Mouse (Mus musculus) hematopoietic multipotent progenitor cell, adult 10-12 weeks (in vitro differentiated cells): ENCODE data around the gene Ankrd13b. TPM values are rescaled to one million over a fixed set of nuclear protein-coding genes. Genes with fewer than 3 reads are reported as not detected.

Experiments
- polyA plus RNA-seq: library from polyadenylated mRNA; stranded (reverse); fragments of >175 nt; gene quantifications from 2 replicates; pipeline ENCODE4 v1.2.3, GENCODE M21; 2012; ENCODE audit warnings: low replicate concordance

Ankrd13b gene
- 10.2 and 11.4 TPM in 2 replicates for polyA plus RNA-seq

DNA sequence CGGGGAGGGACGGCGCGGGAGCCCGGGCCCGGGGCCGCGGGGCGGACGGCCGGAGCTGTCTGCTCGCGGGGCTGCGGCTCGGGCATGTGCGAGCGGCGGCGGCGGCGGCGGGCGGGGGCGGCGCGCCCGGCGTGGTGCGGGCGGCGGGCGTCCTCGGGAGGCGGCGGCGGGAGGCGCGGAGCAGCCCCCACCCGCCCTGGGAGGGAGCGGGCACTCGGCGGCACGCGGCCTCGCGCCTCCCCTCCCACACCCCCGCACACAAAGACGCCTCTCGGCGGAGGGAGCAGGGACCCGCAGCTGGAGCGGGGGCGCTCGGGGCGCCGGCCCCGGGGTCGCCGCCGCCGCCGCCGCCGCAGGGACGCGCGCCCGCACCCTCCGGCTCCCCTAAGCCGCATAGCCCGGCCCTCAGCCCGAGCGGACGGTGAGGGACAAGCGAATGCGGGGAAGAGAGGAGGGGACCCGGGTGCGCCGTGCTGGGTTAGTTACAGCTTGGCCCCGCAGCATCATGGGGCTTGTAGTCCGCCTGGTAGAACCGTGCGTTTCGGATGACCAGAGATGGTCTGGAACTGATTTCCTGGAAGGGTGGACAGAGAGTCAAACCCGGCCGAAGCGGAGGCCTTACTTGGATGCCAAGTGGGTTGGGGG lies at the start of gene Ankrd13b:
Ankrd13b (minus strand) TSS at position 88 of the 645 bp plus-strand sequence.

DNA sequence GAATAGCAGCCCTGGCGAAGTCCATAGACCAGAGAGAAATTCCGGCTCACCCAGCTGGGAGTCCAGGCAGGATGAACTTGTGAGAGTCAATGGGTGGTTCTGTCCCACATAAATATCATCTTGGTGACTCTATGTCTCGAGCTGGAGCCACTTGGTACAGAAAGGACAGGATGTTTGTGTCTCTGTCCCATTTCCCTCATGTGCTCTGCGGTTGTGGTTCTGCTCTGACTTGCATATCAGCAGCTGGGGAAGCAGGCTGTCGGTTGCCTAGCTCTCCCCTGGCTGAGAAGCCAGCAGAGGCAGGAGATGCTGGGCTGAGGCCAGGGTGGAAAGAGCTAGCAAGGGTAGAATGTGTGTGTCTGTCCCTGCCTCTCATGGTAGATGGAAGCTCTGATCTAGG lies 29.6 kb upstream of the Ankrd13b start, which contains the start of gene Gm10392:
Gm10392 (minus strand) TSS at position 156 of the 400 bp plus-strand sequence.

DNA sequence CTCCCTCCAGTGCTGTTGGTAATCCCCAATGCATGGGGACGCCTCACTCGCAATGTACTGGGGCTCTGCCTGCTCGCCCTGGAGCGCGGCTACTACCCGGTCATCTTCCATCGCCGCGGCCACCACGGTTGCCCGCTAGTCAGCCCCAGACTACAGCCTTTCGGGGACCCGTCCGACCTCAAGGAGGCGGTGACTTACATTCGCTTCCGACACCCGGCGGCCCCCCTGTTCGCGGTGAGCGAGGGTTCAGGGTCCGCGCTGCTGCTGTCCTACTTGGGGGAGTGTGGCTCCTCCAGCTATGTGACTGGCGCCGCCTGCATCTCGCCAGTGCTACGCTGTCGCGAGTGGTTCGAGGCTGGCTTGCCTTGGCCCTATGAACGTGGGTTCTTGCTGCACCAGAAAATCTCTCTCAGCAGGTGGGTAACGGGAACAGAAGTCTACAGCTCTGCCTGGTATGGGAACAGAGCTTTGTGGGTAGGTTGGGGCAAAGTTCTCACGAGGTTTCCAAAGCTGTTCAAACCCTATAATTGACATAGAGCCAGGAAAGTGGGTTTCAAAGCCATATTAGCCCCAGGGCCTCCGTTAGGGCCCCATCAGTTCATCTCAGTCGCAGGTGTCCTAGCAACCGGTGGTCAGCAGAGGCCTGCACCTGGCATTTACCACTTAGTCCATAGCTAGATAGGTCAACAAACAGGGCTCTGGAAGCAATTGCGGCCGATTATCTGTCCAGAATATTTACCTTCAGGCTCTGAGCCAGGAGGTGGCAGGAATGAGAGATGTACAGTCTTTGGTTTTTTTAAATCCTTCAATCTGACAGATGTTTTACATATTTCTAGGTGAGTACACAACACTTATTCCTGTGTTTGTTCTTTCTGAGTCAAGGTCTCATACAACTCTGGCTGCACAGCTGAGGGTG lies 26.4 kb upstream of the Ankrd13b start, which contains the start of gene Trp53i13:
Trp53i13 (minus strand) TSS at position 344 of the 916 bp plus-strand sequence.

DNA sequence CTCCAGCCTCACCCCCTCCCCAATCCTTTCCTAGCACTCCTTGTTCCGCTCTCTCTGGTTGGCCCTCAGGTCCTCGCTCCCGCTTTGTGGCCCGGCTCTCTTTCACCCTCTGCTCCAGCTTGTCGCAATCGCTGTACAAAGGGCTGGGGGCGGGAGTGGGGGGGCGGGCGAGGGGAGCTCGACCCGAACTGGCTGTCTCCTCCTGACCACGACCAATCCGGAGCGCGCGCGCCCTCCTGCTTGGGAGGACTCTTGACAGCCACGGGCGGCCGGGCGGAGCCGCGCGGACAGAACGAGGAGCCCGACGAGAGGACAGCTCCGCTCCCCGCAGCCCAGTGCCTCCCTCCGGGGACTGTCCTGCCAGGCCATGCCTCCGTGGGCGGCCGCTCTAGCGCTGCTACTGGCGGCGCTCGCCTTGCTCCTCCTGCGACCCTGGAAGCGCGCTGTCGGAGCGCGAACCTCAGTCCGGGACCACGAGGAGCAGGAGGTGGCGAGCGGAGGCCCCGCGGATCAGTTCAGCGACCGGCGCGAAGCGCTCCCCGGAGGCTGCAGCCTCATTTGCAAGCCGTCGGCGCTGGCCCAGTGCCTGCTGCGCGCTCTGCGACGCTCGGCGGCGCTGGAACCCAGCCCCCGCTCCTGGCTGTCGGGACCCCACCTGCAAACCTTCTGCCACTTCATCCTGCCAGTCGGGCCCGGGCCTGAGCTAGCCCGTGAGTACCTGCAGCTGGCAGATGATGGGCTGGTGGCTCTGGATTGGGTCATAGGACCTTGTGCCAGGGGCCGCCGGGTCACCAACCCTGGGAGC lies 25.6 kb upstream of the Ankrd13b start, which contains the start of gene Abhd15:
Abhd15 (plus strand) TSS at position 290 of the 805 bp plus-strand sequence.

DNA sequence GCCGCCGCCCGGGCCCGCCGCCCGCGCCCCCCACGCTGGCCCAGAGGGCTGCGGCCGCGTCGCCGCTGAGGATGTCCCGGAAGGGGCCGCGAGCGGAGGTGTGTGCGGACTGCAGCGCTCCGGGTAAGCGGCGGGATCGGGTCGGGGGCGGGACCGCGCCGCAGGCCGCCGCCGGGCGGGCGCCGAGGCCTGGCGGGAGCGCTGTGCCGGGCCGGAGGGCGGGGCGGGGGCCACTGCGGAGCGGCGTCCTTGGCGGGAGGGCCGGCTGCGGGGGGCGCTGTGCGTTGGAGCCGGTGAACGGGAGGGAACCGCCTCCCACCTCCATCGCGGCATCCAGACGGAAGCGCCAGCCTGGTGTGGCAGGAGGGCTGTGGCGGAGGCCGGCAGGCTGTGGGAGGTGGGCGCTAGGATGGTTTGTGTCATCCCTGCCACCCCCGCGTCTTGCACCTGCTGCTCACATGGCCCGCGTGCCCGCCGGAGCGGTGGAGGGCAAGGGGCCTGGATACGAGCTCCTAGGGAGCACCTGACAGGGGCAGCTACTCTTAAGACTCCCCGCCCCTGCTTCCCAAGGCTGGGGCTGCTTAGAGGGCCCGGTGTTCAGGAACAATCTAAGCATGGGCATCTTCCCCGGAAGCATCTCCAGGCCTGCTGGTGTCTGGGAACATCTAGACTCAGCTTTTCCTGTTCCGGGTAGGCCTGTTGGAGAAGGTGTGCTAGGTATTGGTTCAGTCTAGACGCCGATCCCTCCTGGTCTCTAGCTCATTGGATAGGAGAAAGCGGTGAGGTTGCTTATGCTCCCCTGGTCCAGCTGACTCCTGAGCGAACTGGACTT lies 4.2 kb upstream of the Ankrd13b start, which contains the start of gene Git1:
Git1 (plus strand) TSS at position 51 of the 832 bp plus-strand sequence.

DNA sequence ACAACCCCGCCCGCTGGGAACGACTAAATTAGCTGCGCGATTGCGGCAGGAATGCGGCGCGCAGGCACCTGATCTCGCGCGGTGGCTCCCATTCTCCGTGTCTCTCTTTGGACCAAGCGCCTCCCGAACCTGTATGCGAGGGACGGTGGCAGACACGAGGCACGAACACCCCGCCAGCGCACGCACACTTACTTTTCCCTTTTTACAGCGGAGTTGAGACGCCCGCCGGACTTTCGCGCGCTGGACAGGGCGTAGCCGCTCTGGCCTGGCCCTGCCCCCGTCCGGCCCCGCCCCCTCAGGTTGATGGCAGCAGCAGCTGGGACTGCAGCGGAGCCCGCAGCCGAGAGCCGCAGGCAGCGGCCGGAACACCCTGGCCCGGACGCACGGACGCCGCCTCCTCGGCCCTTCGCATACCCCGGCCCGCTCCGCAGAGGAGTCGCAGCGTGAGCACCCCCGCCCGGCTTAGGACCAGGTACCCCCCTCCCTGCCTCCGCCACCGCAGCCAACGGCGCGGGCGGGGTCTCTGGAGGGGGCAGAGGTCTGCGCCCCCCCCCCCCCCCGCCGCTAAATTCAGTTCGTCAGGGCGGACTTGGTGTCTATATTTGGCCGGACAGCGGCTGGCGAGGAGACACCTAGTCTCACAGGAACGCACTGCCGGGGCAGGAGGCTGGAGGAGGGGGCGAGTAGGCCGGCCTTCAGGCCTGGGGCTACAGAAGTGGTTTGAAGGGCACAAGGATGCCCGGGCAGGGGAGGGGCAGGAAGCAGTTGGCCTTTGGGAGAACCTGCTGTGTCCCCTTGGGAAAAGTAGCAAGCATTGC lies 27.0 kb downstream of the Ankrd13b start, which contains the start of gene Coro6:
Coro6 (plus strand) TSS at position 129 of the 818 bp plus-strand sequence.

Other genes starting within 250 kb of the Ankrd13b start
- gene Coro6, start 27.3 kb downstream of the Ankrd13b start, polyA plus RNA-seq, result 0.09 and 1.0 TPM in 2 replicates
- gene Git1, start 3.9 kb upstream of the Ankrd13b start, polyA plus RNA-seq, result 78.8 and 132 TPM in 2 replicates
- 8.5 and 25.6 TPM in 2 replicates for gene Abhd15, start 25.4 kb upstream of the Ankrd13b start, polyA plus RNA-seq
- gene Trp53i13, start 26.3 kb upstream of the Ankrd13b start, polyA plus RNA-seq, result 37.2 and 80.6 TPM in 2 replicates
- 0.15 and 0.24 TPM in 2 replicates for gene Gm10392, start 29.5 kb upstream of the Ankrd13b start, polyA plus RNA-seq
- 5.1 and 6.8 TPM in 2 replicates for gene Taok1, start 118.1 kb upstream of the Ankrd13b start, polyA plus RNA-seq
- 40.5 and 56.9 TPM in 2 replicates for gene Nufip2, start 196.5 kb upstream of the Ankrd13b start, polyA plus RNA-seq
- not detected in 2 replicates for gene Cryba1, start 235.6 kb upstream of the Ankrd13b start, polyA plus RNA-seq